In genomic region chr5:65954130-65955080, GRCm38 (mm10) we compare ENCODE assay signal across 14 mouse cellular contexts. TPM values are rescaled to one million over a fixed set of nuclear protein-coding genes. Genes with fewer than 3 reads are reported as not detected.
A peak's percentile ranks its signal among the peaks of the same experiment; 100 is the strongest.
DNase-seq lines count a peak whose midpoint lies in the region; ATAC-seq and TF ChIP-seq lines count a peak whose summit lies in the region.
"Had no signal": no experiment of that assay in that cellular context is flagged by ENCODE, and none has a peak within 500 bp of the region (broad histone marks: within the 10 kb centered on the region; RNA-seq: fewer than 3 reads in every experiment).

No protein-coding gene starts in this region.

- no peak overlapping the region for H3K4me3 ChIP-seq in heart, embryonic 14.5 days (ENCODE audit: control insufficient read depth in 1 of 2, insufficient read depth in 1 of 2, low read depth in 1 of 2, low read length in 2 of 2)
- H3K4me3 ChIP-seq in testis, adult 2 months (ENCODE audit: control insufficient read depth, low read depth, low read length): peak overlapping the region; percentile 85
- no peak overlapping the region for H3K4me3 ChIP-seq in hindbrain, embryonic 12.5 days
- H3K4me3 ChIP-seq in neural tube, embryonic 15.5 days (replicated peaks): no peak overlapping the region

- peaks cover 7 to 12% of the 10 kb centered on the region in 2 experiments for H3K4me1 ChIP-seq in heart, embryonic 14.5 days (ENCODE audit: control insufficient read depth in 2 of 2, insufficient read depth in 2 of 2, low read length in 2 of 2)
- peaks cover 7% of the 10 kb centered on the region for H3K4me1 ChIP-seq in testis, adult 2 months (ENCODE audit: control insufficient read depth, insufficient read depth, low read length)
- peaks cover 18% of the 10 kb centered on the region for H3K4me1 ChIP-seq in hindbrain, embryonic 12.5 days
- H3K4me1 ChIP-seq in neural tube, embryonic 15.5 days: peaks cover 29% of the 10 kb centered on the region

- intact Hi-C loops in heart, postnatal 25 days (cut with DNase I): no loop called here

- H3K27ac ChIP-seq in heart, embryonic 14.5 days (replicated peaks in 1 of 2; ENCODE audit: control insufficient read depth in 1 of 2, insufficient read depth in 1 of 2, low read depth in 2 of 2, low read length in 2 of 2): peak overlapping the region; percentile 34 to 56; a peak in 1 of 4 replicates
- no peak overlapping the region for H3K27ac ChIP-seq in testis, adult 2 months (ENCODE audit: control insufficient read depth, insufficient read depth, low read depth, low read length)
- peak overlapping the region; percentile 46; the same call in 1 of the 2 replicates for H3K27ac ChIP-seq in hindbrain, embryonic 12.5 days
- 0 out of 2 replicates have a peak overlapping the region, but pooled peaks have one; percentile 2 for H3K27ac ChIP-seq in neural tube, embryonic 15.5 days (replicated peaks)
- H3K27ac ChIP-seq: left cerebral cortex, adult 2 months; liver, embryonic 14.5 days had no signal

- TF ChIP-seq CTCF in testis, adult 2 months (IDR thresholded peaks at IDR 0.05; ENCODE audit: control insufficient read depth, insufficient read depth, insufficient replicate concordance, low read depth, low read length): no peak

- no peaks in the 10 kb centered on the region for H3K36me3 ChIP-seq in heart, embryonic 14.5 days (ENCODE audit: control insufficient read depth, insufficient read depth, low read length)
- no peaks in the 10 kb centered on the region for H3K36me3 ChIP-seq in testis, adult 2 months (ENCODE audit: control insufficient read depth, insufficient read depth, low read length)
- no peaks in the 10 kb centered on the region for H3K36me3 ChIP-seq in hindbrain, embryonic 12.5 days
- no peaks in the 10 kb centered on the region for H3K36me3 ChIP-seq in neural tube, embryonic 15.5 days

- DNase-seq in heart, postnatal 25 days (ENCODE audit: low spot score): no peak
- DNase-seq in testis, postnatal 10 days (ENCODE audit: low spot score): no peak
- DNase-seq in ovary, postnatal 14 days (ENCODE audit: low spot score): no peak
- DNase-seq in thymus, adult 18-20 months: no peak

- peak overlapping the region; percentile 45 for H3K9ac ChIP-seq in heart, embryonic 14.5 days (ENCODE audit: low read length)
- H3K9ac ChIP-seq in hindbrain, embryonic 12.5 days: no peak overlapping the region
- H3K9ac ChIP-seq in neural tube, embryonic 15.5 days (replicated peaks): no peak overlapping the region
- H3K9ac ChIP-seq: liver, embryonic 14.5 days had no signal

- H3K9me3 ChIP-seq in heart, embryonic 14.5 days (ENCODE audit: control insufficient read depth, low read length): no peaks in the 10 kb centered on the region
- H3K9me3 ChIP-seq in hindbrain, embryonic 12.5 days (replicated peaks): no peaks in the 10 kb centered on the region
- H3K9me3 ChIP-seq in neural tube, embryonic 15.5 days (replicated peaks): no peaks in the 10 kb centered on the region

- peak overlapping the region; percentile 66 for H3K4me2 ChIP-seq in heart, embryonic 14.5 days (ENCODE audit: low read length)
- no peak overlapping the region for H3K4me2 ChIP-seq in hindbrain, embryonic 12.5 days (replicated peaks)
- H3K4me2 ChIP-seq in neural tube, embryonic 15.5 days: no peak overlapping the region

- H3K27me3 ChIP-seq in heart, embryonic 14.5 days (ENCODE audit: control insufficient read depth, insufficient read depth, low read length): no peaks in the 10 kb centered on the region
- no peaks in the 10 kb centered on the region for H3K27me3 ChIP-seq in testis, adult 2 months (ENCODE audit: control insufficient read depth, insufficient read depth, low read length)
- no peaks in the 10 kb centered on the region for H3K27me3 ChIP-seq in hindbrain, embryonic 12.5 days
- no peaks in the 10 kb centered on the region for H3K27me3 ChIP-seq in neural tube, embryonic 15.5 days (replicated peaks)

- WGBS in heart, embryonic 14.5 days: 90% methylated on average over 16 of the region's 16 CpGs
- 89% methylated on average over 15 of the region's 16 CpGs for WGBS in hindbrain, embryonic 12.5 days
- WGBS in neural tube, embryonic 15.5 days: 92% methylated on average over 16 of the region's 16 CpGs

- TF ChIP-seq POLR2A in testis, adult 2 months (IDR thresholded peaks at IDR 0.05; ENCODE audit: control insufficient read depth, low read depth, low read length): no peak; the same call in 1 of the 2 replicates

- ATAC-seq in heart, embryonic 14.5 days (ENCODE audit: insufficient number of reproducible peaks, insufficient read depth, low FRiP score, low read depth): no peak
- ATAC-seq in hindbrain, embryonic 12.5 days (ENCODE audit: low FRiP score): no peak
- no peak for ATAC-seq in neural tube, embryonic 15.5 days (ENCODE audit: low FRiP score)

RNA-seq across cellular contexts. Expression of gene Chrna9, which starts 19.7 kb away (rescaled TPM):
- not detected in 2 replicates for polyA plus RNA-seq in heart, embryonic 14.5 days (2014; fragmentation: Nextera tagmentation; extraction: Ambion mirVana)
- under 1 TPM in 1 of 2 experiments, not detected in 1; 0.22 TPM for total RNA-seq in heart, postnatal 25 days (2021)
- polyA plus RNA-seq in testis, adult 2 months (2012; rRNA removed): 5.4 and 5.5 TPM in 2 replicates
- polyA plus RNA-seq in hindbrain, embryonic 12.5 days (2016; fragmentation: Nextera tagmentation; extraction: Ambion mirVana): 0.18 and 0.19 TPM in 2 replicates
- polyA plus RNA-seq in neural tube, embryonic 15.5 days (2015; fragmentation: Nextera tagmentation; extraction: Ambion mirVana): 3.5 TPM in 1 of 2 replicates, not detected in the other
- total RNA-seq: common myeloid progenitor, adult 5-6 weeks; granulocyte monocyte progenitor cell, adult 5-6 weeks; left cerebral cortex, adult 2 months; monocyte, adult 5-6 weeks had no signal
- polyA plus RNA-seq: erythroblast, embryonic 14.5 days; liver, embryonic 14.5 days had no signal

RNA-seq across cellular contexts. Expression of gene 9130230L23Rik, which starts 49.7 kb away (rescaled TPM):
- 0.14 TPM in 1 of 2 replicates, not detected in the other for polyA plus RNA-seq in heart, embryonic 14.5 days (2014; fragmentation: Nextera tagmentation; extraction: Ambion mirVana)
- not detected for total RNA-seq in heart, postnatal 25 days (2021)
- polyA plus RNA-seq in testis, adult 2 months (2012; rRNA removed): 0.61 and 2.7 TPM in 2 replicates
- polyA plus RNA-seq in hindbrain, embryonic 12.5 days (2016; fragmentation: Nextera tagmentation; extraction: Ambion mirVana): 0.18 TPM in 1 of 2 replicates, not detected in the other
- polyA plus RNA-seq in neural tube, embryonic 15.5 days (2015; fragmentation: Nextera tagmentation; extraction: Ambion mirVana): 0.14 TPM in 1 of 2 replicates, not detected in the other
- total RNA-seq: granulocyte monocyte progenitor cell, adult 5-6 weeks; left cerebral cortex, adult 2 months; monocyte, adult 5-6 weeks had no signal
- polyA plus RNA-seq: erythroblast, embryonic 14.5 days had no signal
